Mouse (Mus musculus): Measurements from ENCODE around the gene Crybb1. TPM values are rescaled to one million over a fixed set of nuclear protein-coding genes. Genes with fewer than 3 reads are reported as not detected.

Gene Crybb1
- polyA plus RNA-seq, 1 experiment from 2014 or later: 0.22 TPM

DNA sequence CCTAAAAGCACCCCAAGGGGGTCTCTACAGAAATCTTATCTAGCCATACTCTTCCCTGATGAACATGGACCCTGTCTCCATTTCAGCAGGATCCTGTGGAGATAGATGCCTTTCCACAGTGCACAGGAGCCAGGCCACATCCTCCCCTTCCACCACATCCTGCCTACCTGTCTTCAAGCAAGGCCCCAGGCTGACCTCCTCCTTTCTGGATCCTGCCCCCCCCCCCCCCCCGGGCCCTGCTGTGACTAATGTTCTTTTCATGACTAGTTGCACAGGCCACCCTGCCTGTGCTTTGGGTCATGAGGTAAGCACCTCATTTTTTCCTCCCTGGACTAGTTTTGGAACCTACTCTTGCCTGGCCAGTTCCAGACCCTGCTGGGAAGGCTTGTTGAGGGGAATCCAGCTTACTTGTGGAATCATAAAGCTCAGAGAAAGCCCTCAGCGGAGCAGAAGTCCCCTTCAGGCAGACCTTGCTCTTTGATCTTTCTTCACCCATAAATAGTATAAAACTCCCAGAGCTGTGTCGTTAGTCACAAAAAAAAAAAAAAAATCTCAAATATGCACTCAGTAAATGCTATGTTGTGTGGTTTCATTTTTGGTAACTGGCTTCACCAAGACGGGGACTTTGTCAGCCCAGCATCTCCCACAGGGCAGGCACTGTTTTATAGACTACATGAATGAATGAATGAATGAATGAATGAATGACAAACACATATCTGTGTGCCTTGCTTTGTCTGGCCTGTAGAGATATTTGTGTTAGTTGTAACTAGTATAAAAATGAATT is 19.6 kb downstream of the Crybb1 start:
- no peaks in the 10 kb centered on the region for H3K36me3 ChIP-seq (ENCODE audit: control insufficient read depth, insufficient read depth)
- WGBS: 35% methylated on average over 4 of the region's 4 CpGs
- ATAC-seq: no peak
- peaks cover 6% of the 10 kb centered on the region; the same call in 1 of the 2 replicates for H3K4me1 ChIP-seq (replicated peaks; ENCODE audit: control insufficient read depth, insufficient read depth, low read length)
- H3K4me3 ChIP-seq (ENCODE audit: low read depth, low read length): peak overlapping the region; percentile 43; the same call in 1 of the 2 replicates
- peaks cover 8% of the 10 kb centered on the region; the same call in 1 of the 2 replicates for H3K27me3 ChIP-seq (replicated peaks; ENCODE audit: control insufficient read depth, insufficient read depth, low read length)
- H3K4me2 ChIP-seq (replicated peaks; ENCODE audit: low read depth): peak overlapping the region; percentile 73; the same call in 1 of the 2 replicates
- TF ChIP-seq CTCF (IDR thresholded peaks at IDR 0.05; ENCODE audit: low read depth): no peak
- H3K9ac ChIP-seq (ENCODE audit: low read depth, low read length): no peak overlapping the region
- no peak overlapping the region for H3K27ac ChIP-seq (ENCODE audit: low read depth, low read length)
- no peaks in the 10 kb centered on the region for H3K9me3 ChIP-seq (ENCODE audit: control insufficient read depth)

DNA sequence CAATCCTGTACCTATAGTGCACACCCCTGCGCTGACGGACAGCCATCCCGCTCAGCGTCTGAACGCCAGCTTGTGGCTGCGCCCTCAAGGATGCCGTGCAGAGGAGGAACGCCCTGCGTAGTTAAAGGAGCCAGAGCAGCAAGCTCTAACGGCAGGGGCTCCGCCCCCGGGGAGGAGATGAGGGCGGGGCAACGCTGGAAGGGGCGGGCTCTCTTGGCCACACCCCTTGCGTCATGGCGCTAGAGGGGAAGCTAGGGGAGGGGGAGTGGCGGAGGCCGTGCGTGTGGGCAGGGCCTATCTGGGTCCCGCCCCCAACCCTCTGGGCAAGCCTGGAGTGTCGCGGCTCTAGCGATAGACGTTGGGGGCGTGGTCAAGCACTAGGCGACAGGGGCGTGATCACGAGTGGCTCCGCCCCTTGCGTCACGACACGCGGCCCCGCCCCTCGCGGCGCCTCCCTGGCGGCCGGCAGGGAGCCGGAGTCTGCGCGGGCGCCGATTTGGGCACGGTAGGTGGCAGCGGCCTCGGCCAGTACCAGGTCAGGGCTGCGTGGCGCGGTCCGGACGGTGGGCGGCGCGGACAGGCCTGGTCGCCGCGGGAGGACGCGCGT is 20.8 kb downstream of the Crybb1 start, which contains the start of gene Tpst2:
Tpst2 (plus strand) TSS at position 425 of the 607 bp plus-strand sequence.
- H3K36me3 ChIP-seq (ENCODE audit: control insufficient read depth, insufficient read depth): no peaks in the 10 kb centered on the region
- peak within 1 kb of the TSS; percentile 69 for H3K4me3 ChIP-seq (ENCODE audit: low read depth, low read length)
- no peaks in the 10 kb centered on the region for H3K9me3 ChIP-seq (ENCODE audit: control insufficient read depth)
- peaks cover 6% of the 10 kb centered on the region; the same call in 1 of the 2 replicates for H3K27me3 ChIP-seq (replicated peaks; ENCODE audit: control insufficient read depth, insufficient read depth, low read length)
- WGBS: under 1% methylated on average over 59 of the region's 62 CpGs
- TF ChIP-seq CTCF (IDR thresholded peaks at IDR 0.05; ENCODE audit: low read depth): peak; percentile 46
- peaks cover 6% of the 10 kb centered on the region; the same call in 1 of the 2 replicates for H3K4me1 ChIP-seq (replicated peaks; ENCODE audit: control insufficient read depth, insufficient read depth, low read length)
- peak within 1 kb of the TSS; percentile 83 for H3K9ac ChIP-seq (ENCODE audit: low read depth, low read length)
- H3K27ac ChIP-seq (ENCODE audit: low read depth, low read length): peak within 1 kb of the TSS; percentile 80
- peak within 1 kb of the TSS; percentile 92 for H3K4me2 ChIP-seq (replicated peaks; ENCODE audit: low read depth)
- ATAC-seq: peak; percentile 96

DNA sequence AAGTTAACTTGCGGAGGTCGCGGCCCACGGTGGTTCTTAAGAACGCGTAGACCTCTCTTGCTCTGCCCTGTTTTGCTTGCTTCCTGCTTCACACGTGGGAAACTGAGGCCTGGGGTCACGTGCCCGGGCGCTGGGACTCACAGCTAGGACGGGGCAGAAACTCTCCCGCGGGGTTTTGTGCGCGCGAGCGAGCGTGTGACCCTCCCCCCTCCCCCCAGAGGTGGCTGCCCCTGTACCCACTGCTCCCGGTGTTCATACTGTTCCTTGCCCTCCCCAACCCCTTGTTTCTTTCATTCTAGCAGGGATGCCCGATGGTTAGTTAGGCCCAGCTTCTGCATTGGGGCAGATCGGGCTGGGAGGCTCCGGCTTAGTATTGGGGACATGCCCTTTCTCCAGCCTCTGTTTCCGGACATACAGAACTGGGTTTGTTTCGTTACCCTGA is 21.3 kb downstream of the Crybb1 start:
- Histone ChIP-seq H3K4me2 (replicated peaks; ENCODE audit: low read depth) (peak overlapping the region; percentile 92), H3K27me3 (replicated peaks; ENCODE audit: control insufficient read depth, insufficient read depth, low read length) (peaks cover under 1% of the 10 kb centered on the region; the same call in 1 of the 2 replicates), H3K4me3 (ENCODE audit: low read depth, low read length) (peak overlapping the region; percentile 69), H3K36me3 (ENCODE audit: control insufficient read depth, insufficient read depth) (no peaks in the 10 kb centered on the region), H3K9me3 (ENCODE audit: control insufficient read depth) (no peaks in the 10 kb centered on the region), H3K4me1 (replicated peaks; ENCODE audit: control insufficient read depth, insufficient read depth, low read length) (peaks cover 6% of the 10 kb centered on the region; the same call in 1 of the 2 replicates), H3K9ac (ENCODE audit: low read depth, low read length) (peak overlapping the region; percentile 83), H3K27ac (ENCODE audit: low read depth, low read length) (peak overlapping the region; percentile 80)
- 1% methylated on average over 22 of the region's 24 CpGs for WGBS
- TF ChIP-seq CTCF (IDR thresholded peaks at IDR 0.05; ENCODE audit: low read depth): no peak
- ATAC-seq: no peak; the same call in 1 of the 2 replicates

DNA sequence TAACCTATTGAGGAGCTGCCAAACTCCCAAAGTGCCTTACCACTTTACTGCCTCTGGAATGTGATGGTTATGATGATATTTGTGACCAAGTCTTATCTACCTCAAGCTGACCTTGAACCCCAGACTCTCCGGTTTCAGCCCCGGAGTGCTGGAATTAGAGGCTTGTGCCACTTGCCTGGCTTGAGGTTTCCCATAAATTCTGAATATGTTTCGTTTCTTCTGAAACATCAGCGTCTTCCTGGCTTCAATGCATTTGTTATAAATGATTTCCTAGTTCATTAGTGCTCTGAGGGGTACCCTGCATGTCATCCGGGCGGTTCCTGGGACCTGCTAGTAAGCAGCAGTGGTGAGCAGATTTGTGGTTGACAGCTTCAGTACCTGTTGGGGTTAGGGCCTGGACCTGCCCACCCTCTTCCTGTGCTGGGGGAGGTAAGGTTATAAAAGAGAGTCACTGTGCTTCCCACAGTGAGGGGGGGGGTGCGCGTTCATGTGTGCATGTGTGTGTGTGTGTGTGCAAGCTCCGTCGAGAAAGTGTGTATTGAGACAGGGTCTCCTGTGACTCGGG is 22.4 kb downstream of the Crybb1 start:
- no peak for TF ChIP-seq CTCF (IDR thresholded peaks at IDR 0.05; ENCODE audit: low read depth)
- H3K27me3 ChIP-seq (replicated peaks; ENCODE audit: control insufficient read depth, insufficient read depth, low read length): no peaks in the 10 kb centered on the region
- H3K9me3 ChIP-seq (ENCODE audit: control insufficient read depth): no peaks in the 10 kb centered on the region
- no peak overlapping the region for H3K9ac ChIP-seq (ENCODE audit: low read depth, low read length)
- peaks cover 6% of the 10 kb centered on the region; the same call in 1 of the 2 replicates for H3K4me1 ChIP-seq (replicated peaks; ENCODE audit: control insufficient read depth, insufficient read depth, low read length)
- H3K36me3 ChIP-seq (ENCODE audit: control insufficient read depth, insufficient read depth): no peaks in the 10 kb centered on the region
- H3K4me2 ChIP-seq (replicated peaks; ENCODE audit: low read depth): peak overlapping the region; percentile 92
- no peak for ATAC-seq
- H3K4me3 ChIP-seq (ENCODE audit: low read depth, low read length): peak overlapping the region; percentile 69; the same call in 1 of the 2 replicates
- 60% methylated on average over 11 of the region's 11 CpGs for WGBS
- 0 out of 2 replicates have a peak overlapping the region, but pooled peaks have one; percentile 35 for H3K27ac ChIP-seq (ENCODE audit: low read depth, low read length)

DNA sequence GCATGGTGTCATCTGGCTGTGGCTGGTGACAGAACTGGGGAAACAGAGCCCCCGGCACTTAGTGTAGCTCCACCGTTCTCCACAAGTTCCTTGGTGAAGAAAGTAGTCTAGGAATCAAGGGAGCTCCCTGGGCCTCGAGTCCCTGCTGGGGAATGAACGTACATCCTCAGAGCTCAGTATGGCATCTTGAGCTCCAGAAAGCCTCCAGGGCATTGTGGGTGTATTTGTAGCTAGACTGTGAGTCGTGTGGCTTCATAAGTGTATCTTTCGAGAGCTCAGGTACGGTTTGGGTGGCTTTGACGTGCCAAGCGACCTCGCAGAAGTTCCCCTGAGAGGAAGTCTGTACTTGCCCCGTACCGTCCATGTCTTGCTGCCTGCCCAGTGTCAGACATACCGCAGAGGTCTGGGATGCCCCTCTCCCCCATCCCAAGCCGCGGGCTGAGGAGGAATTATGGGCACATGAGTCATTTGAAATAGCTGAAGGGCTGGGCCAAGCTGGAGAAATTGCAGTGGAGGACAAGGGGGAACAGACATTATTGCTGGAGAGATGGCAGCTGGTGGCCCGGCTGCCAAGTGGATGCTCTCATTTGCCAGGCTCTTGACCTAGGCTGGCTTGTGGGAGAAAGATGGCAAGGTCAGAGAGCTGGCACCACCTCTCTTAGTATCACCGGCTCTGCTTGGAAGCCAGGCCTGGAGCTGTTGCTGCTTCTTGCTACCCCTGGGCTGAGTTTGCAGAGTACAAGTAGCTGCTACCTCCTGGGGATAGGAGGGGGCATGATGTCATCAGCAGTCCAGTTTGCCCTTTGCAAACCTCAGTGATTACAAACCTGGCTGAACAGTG is 23.8 kb downstream of the Crybb1 start:
- Histone ChIP-seq H3K36me3 (ENCODE audit: control insufficient read depth, insufficient read depth) (no peaks in the 10 kb centered on the region), H3K27me3 (replicated peaks; ENCODE audit: control insufficient read depth, insufficient read depth, low read length) (no peaks in the 10 kb centered on the region), H3K4me2 (replicated peaks; ENCODE audit: low read depth) (peak overlapping the region; percentile 21; the same call in 1 of the 2 replicates), H3K4me3 (ENCODE audit: low read depth, low read length) (no peak overlapping the region), H3K9ac (ENCODE audit: low read depth, low read length) (no peak overlapping the region), H3K9me3 (ENCODE audit: control insufficient read depth) (no peaks in the 10 kb centered on the region), H3K4me1 (replicated peaks; ENCODE audit: control insufficient read depth, insufficient read depth, low read length) (peaks cover 6% of the 10 kb centered on the region; the same call in 1 of the 2 replicates), H3K27ac (ENCODE audit: low read depth, low read length) (no peak overlapping the region; the same call in 1 of the 2 replicates)
- 72% methylated on average over 17 of the region's 17 CpGs for WGBS
- no peak for TF ChIP-seq CTCF (IDR thresholded peaks at IDR 0.05; ENCODE audit: low read depth)
- ATAC-seq: no peak
